Mouse (Mus musculus) monocyte, adult 2 months (primary cell): Measurements from ENCODE around the gene Saa1.

Experiments
- DNase-seq, 2 experiments: peaks; one replicate each; pipeline ENCODE4 v3.0.0; 2022; ENCODE audit warnings: low spot score in 2 of 2, low read depth in 1 of 2

Gene Saa1

DNA sequence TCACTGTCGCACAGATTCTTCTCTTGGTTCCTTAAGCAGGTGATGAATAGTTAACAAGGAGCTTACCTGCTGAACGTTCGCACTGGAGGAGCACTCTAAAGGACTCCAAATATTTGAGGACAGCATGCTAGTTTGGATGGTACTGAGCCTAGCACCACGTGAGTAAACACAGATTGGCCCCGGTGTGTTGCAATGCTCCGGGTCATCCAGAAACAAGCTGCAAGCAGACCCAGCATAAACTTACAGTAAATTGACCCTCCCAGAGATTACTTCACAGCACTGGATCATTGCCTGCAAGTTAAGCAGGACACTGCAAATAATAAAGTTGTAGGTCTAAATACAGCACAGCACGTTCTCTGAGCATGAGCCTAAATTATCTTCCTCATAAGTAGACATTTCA lies 23.3 kb downstream of the Saa1 start:
- no peak for DNase-seq

DNA sequence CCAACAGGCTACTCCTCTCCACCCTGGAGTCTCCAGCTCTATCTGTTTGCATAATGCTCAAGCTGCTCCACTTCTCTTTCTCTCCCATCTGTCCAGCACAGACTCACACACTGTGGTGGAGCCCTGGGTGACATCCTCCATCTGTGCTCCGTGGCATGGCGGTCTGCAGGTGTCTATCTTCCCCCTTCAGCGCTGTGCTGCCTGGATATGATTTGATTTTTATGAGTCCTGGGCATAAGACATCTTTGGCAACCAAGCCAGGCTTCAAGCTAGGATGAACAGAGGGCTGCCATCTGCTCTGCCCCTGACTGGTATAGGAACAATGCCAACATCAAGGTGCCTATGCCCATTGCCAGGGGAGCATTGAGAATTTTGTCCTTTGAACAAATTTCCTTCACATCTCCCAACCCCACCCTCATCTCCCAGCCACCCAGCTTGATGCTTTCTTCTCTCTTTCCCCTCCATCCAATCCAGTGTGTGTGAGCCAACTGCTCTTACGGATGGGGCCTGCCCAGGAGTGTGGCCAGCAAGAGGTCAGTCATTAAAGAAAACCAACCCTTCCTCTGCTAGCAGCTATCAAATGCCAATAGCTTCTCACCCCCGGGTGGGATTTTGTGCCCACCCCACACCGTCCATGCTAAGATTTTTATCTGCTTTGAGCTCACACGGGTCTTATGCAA lies 24.0 kb downstream of the Saa1 start:
- DNase-seq = no peak

DNA sequence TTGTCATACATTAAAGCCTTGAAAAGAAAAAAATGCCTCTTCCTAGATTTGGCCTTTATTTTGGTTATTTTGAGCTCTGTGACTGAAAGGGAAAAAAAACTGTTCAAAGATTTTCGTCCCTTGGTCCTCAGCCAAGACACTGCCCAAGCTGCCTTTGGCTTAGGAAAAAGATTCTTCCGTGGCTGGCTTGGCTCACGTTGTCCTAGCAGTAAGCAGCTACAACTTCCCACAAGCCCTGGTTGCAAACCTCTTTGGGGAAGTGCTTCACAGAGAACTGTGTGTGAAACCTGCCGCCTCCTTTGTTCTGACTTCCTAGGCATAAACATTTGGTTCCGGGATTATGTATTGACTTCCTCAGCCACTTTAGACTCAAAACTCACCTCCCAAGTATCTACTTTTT lies 25.9 kb downstream of the Saa1 start:
- DNase-seq = no peak

DNA sequence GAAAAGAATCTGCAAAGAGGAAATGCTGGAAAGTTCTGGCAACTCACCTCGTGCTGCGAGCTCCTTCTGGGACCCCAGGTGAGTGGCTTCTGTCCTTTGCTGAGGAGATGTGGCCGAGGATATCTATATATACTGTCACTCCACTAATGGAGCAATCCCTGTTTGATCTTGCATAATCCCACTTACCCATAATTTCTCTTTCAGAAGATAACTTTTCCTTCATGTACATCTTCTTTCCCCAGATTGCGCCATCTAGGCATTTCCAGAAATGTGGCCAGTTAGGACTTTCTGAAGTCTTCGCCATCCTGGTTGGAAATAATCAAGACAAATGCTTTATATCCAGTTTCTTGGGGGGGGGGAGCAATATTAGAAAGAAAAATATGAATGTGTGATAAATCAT lies 27.2 kb downstream of the Saa1 start, which contains the start of gene Saa3:
Gene Saa3, minus strand, starts transcription at position 101 of the 400 bp plus-strand sequence.
- DNase-seq = no peak

DNA sequence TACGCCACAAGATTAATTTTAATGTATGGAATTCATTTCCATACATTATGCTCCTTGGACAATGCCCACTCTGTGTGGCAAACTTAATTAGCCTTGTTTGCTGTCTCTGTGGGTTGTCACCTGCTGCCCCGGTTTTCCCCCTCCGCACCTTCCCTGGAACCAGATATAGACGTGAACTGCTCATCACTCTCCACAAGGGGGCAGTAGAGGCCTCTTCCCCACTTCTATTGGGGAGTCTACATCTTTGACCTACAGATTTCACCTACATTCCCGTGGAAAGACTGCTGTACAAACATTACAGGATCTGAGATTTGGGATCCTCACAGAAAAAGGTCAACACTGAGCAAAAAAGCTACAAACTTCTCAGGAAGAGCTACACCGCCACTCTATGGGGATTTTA lies 28.3 kb downstream of the Saa1 start:
- peak in 1 of 2 experiments; percentile 52 for DNase-seq

DNA sequence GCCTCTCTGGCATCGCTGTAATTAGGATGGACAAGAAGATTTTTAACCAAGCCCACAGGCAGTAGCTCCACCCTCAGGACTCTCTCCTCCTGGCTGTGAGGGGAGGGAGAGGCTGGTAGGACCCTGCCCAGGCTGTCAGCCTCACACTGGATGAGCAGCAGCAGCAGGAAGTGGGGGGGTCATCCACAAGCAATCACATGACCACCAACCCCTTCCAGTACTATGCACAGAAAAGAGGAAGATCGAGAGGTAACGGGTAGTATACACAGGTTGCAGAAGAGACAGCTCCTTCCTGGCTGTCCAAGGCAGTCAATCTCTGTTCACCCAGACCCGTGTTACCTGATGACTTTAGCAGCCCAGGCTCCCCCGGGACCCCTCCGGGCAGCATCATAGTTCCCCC lies 30.5 kb downstream of the Saa1 start:
- DNase-seq = no peak

DNA sequence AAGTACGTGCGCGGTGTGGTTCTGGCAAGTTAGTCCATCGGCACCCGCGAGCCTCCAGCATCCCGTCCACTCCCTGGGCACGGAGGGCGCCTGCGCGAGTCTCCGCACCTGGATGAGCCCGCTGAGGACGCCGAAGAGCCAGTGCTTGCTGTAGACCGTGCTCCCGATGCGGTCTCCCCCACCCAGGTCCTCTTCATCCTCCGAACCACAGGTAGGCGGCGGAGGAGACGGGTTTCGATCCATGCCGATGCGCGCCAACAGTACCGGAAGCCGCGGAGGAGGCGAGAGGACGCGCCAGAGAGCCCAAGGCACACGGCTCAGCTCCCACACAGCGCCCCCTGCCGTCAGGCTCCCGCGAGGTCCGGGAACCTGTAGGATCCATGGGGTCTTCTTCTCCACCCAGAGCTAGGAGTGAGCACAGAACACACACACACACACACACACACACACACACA lies 32.4 kb downstream of the Saa1 start, which contains the start of gene Saal1:
Gene Saal1, minus strand, starts transcription at position 291 of the 455 bp plus-strand sequence.
- DNase-seq = peak; percentile 53 to 65

DNA sequence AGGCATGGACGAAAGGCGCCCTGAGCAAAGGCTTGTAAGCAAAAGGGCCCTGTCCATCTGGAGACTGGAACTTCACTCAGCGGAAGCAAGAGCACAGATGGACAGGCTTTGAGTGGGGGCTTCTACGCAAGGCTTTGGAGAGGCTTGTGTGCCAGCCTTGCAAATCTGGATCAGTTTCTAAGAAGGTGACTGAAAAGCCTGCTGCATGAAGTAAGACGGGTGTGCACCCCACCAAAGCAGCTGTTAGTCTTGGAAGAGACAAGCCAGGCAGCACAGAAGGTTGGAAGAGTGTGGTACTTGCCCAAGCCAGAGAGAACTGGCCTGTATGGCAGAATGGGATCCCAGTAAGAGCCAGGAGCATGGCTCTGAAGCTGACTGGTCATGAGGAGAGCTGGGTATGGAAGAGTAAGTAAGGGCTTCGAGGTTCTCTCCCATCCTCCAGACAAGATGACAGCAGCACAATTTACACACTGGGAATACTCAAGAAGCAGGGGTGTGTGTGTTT lies 42.2 kb downstream of the Saa1 start:
- no peak for DNase-seq

DNA sequence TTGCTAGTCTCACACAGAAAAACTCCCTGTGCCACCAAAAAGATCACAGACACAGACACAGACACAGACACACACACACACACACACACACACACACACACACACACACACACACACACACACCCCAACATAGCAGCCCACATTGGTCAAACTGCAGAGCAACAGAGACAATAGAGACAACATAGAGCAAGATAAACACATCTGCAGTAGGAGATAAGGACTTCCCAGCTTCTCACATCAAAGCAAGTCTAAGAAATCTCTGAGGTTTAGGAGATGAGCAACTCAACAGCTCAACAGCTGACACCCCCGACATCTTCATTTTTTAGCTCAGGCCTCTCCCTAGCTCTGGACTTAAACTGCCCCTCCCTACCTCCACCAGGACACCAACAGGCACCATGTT lies 46.0 kb downstream of the Saa1 start:
- DNase-seq = no peak
